Mouse (Mus musculus) left cerebral cortex, postnatal 4 days (tissue): Measurements from ENCODE around the gene Crmp1. TPM values are rescaled to one million over a fixed set of nuclear protein-coding genes. Genes with fewer than 3 reads are reported as not detected.

Experiments
- total RNA-seq, 2 experiments: library from RNA; stranded (reverse); gene quantifications; 2 replicates each; pipeline ENCODE4 v1.2.3; 2021

Gene Crmp1
- total RNA-seq, 2 experiments from 2014 or later: 1,527 to 1,566 TPM

Other genes with a start within 250 kb of the Crmp1 start
- gene Gm1043, start 156.6 kb upstream of the Crmp1 start, total RNA-seq: 10 to 100 TPM; 33.2 to 36.8 TPM
- 1 to 10 TPM; 6.6 to 7.9 TPM for gene Evc, start 95.0 kb downstream of the Crmp1 start, total RNA-seq
- 1 to 10 TPM; 4.2 TPM for gene Evc2, start 96.6 kb downstream of the Crmp1 start, total RNA-seq